Mouse (Mus musculus) lung, adult 2 months (tissue): ENCODE measurements around the gene Rnf144b.

ENCODE experiments used
- CTCF ChIP-seq: fragments of 200-500 bp; IDR thresholded peaks from 2 replicates; pipeline ENCODE4 v1.5.1; 2011; ENCODE audit warnings: mild to moderate bottlenecking, low read length, control low read depth; ENCODE audit not compliant: insufficient read depth
- POLR2A ChIP-seq: fragments of 200-500 bp; IDR thresholded peaks from 2 replicates; pipeline ENCODE4 v1.6.1; 2011; ENCODE audit warnings: low read depth, mild to moderate bottlenecking, control low read depth, low read length, borderline replicate concordance; ENCODE audit errors: extremely low read depth

DNA sequence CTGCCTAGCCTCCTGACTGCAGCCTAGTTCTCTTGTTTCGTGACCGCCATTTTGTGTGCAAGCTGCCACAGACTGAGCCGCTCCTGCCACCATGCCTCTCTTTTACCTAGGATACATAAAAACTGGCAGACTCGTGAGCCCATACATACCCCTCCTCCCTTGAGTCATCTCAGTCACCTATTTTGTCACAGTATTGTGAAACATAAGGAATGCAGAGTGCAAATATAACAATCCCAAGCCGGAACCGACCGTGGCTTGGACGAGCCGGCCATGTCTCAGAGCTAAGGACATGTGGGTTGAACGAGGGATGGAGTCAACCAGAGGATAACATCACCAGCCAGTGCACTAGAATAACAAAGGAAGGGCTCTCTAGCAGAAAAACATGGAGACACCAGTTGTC lies 91.4 kb downstream of the Rnf144b start:
- TF ChIP-seq POLR2A (no peak), CTCF (no peak)
